Mouse (Mus musculus) mouse trophoblast stem cell (cell line): ENCODE results near the gene Rnps1.
"Not testable (repeated sequence)": the region's sequence is repeated elsewhere in the genome, so short reads cannot be mapped to it uniquely, and the experiment has no call there.

ENCODE experiments used
- in situ Hi-C, 2 experiments: fragments of 300-500 bp; cut with MseI, MboI; formaldehyde crosslinking; loops; 2 replicates in 1 of 2; 3 replicates in 1 of 2; pipeline ENCODE4 v1.15.1; 2025

The Rnps1 gene

DNA sequence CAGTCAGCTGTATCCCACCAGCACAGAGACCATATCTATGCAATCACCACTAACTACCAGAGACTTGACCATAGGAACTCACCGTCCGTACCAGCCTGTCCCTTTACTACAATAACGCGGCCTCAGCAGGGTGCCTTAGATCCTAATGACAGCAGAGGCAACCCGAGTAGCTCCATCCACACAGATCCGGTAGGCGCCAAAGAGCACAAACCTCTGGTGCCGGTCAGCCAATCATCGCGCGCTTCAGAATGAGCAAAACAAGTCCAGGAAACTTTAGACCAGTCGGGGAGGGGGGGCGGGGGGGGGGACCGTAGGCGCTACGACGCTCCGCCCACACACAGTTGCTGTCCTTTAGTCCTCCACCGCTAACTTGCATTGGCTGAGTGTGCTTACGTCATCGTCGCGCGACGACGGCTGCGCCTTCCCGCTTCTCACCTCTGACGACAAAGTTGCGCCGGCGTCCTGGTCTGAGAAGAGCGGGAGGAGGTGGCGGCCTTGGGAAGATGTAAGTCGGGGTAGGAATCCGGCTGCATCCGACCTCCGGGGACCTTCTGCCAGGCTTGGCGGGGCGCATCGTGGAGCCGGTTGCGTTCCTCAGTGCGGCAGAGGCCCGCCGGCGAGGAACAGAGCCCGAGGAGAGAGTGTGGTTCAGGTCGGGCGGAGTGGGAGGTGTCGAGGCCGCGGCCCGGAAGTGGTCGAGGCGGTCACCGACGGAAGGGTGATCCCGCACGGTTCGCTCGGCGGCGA, at the start of gene Rnps1:
Rnps1 (plus strand) TSS at position 336 of the 747 bp plus-strand sequence.
- in situ Hi-C loops, result no loop called here

DNA sequence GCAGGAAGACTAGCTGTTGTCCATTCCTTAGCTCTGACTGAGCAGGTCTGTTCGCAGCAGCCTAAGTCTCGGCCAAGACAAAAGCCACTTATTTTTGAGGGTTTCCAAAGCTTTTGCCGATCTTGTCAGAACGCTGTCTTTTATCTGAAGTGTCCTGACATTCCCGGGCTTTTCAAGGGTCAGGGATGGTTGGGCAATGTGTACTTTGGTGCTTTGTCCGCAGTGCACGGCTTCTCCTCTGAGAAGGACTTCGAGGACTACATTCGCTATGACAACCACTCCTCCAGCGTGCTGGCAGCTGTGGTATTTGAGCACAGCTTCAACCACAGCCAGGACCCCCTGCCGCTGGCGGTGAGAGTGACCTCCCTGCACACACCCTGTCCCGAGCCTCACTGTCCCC, 48.5 kb upstream of the Rnps1 start:
- in situ Hi-C loops, result no loop called here

DNA sequence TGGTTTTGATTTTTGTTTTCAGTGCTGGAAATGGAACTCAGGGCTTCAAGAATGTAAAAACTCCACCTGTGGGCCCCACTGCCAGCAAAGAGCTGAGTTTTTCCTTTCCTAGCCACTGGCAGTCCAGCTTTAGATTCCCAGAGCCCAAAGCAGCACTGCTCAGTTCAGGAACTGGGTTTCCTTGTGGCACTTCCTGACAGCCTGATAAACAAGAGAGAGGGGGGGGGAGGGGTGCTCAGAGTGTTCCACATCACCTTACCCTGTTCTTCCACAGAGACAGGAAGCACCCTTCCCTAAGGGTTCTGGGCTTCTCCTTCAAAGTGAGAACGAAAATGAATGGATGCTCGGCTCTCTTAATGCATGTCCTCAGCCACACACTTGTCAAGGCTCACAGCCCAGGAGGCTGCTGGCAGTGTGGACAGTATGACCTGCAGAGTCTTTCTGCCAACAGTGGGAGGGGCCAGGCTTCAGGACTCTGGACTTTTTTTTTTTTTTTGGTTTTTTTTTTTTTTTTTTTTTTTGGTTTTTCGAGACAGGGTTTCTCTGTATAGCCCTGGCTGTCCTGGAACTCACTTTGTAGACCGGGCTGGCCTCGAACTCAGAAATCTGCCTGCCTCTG, 39.2 kb upstream of the Rnps1 start:
- in situ Hi-C loops, result no loop called here

DNA sequence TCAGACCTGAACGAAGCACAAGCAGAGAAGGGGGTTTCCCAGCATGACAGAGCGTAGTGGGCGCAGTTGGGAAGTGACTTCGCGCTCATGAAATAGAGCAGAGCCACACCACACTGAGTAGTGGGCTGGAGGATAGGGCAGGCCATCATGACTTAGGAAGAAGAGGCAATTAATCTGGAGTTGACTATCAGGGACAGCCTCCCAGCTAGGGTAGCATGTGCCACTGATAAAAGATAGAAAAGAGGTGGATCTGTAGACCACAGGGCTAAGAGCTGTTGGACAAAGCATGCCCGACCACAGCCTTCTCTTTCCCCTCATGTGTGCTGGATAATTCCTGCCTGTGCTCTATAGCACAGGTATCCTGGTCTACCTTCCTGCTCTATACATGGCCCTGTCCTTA, 38.5 kb upstream of the Rnps1 start:
- in situ Hi-C loops, result no loop called here

DNA sequence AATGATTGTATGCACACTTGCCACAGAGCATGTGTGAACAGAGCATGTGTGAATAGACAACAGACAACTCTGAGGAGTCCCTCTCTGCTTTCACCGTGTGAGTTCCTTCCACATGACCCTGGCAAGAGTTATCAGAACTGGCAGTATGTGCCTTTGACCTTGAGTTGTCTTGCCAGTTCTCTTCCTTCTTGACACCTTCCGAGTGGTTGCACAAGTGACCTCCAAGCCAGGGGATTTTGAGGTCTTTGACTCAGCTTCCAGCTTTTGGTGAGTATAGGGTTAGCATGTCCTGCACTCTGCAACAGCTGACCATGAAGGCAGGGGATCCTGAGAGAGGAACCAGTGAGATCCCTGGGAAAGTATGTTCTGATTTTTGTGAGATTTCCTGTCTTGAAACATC, 35.9 kb upstream of the Rnps1 start:
- in situ Hi-C loops, result no loop called here

DNA sequence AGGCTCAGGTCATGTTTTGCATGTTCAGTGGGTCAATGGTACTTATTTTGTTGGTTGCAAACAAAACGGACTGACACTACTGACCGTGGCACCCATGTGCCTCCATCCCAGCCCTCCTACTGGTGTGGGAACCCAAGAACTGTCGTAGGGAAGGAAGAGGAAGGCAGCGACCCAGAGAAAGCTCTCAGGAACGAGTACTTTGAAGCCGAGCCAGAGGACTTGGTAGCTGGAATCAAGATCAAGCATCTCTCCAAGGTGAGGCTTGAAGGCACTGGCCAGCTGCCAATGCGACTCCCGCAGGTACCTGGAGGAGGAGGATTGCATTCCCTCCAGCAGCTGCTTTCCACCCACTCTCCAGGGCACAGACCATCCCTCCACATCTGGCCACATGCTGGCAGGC, 30.6 kb upstream of the Rnps1 start:
- in situ Hi-C loops, result no loop called here

DNA sequence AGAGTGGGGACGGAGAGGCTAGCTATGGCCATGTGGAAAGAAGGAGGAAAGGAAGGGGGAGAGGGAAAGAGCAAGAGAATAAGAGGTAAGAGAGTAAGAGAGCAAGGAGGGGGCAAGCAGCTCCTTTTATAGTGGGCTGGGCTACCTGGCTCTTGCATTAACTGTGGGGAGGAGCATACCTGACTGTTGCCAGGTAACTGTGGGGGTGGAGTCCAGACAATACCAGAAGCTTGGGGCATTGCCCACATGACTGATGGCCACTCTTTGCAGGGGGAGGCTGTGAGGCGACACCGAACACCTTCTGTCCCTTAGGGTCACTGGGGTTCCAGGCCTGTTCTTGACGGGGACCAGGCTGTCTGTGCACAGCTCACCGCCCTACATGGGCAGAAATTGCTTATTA, 25.7 kb upstream of the Rnps1 start:
- in situ Hi-C loops, result no loop called here

DNA sequence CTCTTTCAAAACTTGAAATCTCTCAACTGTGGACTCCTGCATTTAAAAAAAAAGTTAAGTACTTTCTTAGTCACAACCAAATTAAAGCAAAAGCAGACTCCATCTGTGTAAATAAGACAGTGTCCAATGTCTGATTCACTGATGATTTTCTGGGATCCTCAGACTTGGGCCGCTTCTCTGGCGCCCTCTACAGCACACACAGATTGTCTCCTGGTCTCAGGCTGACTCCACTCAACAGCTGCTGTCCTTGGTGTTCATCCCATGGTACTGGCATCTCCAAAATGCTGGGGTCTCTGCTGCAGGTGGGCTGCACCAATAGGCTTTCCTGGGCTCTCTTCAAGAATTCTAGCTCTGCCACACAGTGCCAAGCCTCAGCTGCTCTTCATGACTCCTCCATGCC, 24.5 kb upstream of the Rnps1 start:
- in situ Hi-C loops, result no loop called here

DNA sequence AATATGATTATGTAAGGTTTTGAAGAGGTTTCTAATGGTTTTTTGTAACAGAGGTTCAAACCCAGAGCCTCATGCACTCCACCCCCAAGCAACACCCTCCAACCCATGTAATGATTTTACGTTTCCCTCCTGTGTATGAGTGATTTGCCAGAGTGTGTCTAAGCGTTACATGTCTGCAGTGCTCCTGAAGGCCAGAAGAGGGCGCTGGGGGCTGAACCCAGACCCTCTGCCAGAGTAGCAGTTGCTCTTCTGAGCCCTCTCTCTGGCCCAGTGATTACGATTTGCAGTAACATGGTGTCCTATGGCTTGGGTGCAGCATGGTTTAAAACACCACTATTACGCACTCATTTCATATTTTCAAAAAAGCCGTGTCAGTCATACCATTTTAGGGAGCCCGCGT, 23.2 kb upstream of the Rnps1 start:
- in situ Hi-C loops, result no loop called here

DNA sequence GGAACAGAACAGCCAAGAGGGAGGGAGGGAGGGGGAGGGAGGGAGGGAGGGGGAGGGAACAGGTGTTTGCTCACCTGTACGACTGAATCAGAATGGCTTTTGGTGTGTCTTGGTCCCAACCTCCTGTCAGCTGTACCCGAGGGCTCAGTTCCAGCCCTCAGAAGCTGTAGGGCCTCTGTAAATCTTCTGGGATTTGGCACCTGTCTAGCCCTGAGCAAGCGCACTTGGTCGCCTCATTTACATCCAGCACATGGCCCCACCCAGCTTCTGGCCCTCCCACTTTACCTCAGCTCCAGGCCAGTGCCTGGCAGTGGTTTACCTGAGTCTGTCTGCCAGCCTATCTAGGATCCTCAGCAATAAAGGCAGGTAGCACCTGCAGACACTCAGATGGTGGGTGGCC, 20.8 kb upstream of the Rnps1 start:
- in situ Hi-C loops, result no loop called here

DNA sequence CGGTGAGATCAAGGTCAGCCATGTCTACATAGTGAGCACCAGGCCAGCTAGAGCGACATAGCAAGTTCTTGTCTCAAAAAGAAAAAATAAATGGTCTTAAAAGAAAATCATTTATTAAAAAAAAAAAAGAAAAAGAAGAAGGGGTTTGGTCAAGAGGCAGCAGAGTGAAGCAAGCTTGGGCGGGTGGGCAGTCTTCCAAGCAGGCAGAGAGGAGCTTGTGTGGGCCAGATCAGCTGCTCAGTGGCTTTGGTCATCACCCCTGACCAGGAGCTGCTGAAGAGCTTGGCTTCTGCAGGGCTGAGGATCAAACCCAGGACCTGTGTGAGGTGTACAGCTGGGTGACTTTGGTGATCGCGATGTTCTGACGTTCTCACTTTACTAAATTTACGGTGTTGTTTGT, 19.9 kb upstream of the Rnps1 start:
- in situ Hi-C loops, result no loop called here

DNA sequence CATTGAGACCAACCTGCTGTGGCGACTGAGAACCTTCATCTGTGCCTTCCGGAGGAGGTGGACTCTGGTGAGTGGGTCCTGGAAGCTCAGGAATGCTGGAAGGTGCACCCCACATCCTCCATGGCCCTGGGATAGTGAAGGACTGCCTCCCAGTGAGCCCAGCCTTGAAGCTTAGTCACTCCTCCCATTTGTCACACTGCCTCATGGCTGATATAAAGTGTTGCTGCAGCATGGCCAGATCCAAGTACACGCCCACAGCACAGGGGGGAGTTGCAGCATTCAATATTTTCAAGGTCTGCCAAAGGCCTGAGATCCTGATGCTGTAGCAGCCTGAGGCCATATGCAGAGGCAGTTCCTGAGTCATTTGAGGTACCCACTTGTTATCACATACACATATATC, 12.0 kb upstream of the Rnps1 start:
- in situ Hi-C loops, result no loop called here

DNA sequence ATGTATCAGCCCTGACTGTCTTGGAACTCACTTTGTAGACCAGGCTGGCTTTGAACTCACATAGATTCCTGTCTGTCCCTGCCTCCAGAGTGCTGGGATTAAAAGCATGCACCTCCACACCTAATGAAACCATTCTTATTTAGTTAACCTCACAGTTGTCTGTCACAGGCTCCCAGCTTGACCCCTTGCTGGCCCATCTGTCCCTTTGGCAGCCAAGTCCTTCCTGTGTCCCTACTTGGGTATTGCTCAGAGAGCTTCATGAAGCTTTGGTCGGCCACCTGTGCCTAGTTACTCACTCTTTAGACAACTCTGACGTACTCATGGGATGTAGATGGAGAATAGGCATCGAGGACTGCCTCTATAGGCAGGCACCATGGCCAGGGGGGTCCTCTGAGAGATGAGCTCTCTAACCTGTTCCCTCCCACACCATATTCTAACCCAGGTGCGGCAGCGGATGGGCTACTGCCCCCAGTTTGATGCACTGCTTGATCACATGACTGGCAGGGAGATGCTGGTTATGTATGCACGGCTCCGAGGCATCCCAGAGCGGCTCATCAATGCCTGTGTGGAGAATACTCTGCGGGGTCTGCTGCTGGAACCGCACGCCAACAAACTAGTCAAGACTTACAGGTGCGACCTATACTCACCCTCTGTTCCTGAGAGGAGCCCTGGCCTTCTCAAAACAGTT, 7.1 kb upstream of the Rnps1 start:
- in situ Hi-C loops, result no loop called here

DNA sequence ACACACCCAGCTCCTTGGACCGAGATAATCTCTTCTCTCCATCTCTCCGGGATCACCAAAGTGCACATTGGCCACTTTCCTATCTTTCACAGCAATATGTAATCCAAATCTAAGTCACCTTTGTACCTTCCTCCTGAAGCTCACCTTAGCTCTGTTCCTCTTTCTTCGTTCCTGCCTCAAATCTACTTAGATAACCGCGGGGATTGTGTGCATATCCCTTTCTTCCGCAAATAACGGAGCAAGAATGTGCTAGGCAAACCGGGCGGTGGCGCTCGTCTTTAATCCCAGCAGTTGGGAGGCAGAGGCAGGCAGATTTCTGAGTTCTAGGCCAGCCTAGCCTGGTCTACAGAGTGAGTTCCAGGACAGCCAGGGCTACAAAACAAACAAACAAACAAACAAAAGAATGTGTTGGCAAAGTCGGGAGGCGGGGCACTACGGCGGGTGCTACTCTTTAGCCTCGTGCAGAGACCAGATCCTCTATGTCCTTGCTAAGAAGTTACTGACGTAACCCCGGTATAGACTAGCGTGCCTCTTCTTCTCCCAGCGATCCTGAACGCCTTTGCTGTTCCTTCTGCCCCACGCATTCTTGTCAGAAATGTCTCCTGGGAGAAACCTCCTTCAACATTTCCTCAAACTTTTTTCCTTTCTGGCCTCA, 681 bp upstream of the Rnps1 start:
- in situ Hi-C loops, result no loop called here

DNA sequence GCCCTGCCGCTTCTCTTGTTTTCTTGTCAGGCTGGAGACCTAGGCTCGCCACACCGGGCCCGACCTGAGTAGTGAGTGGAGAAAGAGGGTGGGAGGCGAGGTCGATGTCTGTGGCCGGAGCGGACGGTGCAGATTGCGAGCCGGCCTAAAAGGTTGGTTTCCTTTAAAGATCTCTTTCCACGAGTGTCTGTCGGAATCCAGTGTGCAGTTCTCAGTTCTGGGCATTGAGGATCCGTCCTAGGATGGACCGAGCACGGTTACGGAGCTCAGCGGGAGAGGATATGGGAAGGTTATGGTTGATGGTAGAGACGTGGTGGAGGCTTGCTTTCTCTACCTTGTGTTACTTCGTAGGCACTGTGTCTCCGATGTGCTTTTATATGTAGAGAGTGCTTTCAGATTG, 646 bp downstream of the Rnps1 start:
- in situ Hi-C loops, result no loop called here

DNA sequence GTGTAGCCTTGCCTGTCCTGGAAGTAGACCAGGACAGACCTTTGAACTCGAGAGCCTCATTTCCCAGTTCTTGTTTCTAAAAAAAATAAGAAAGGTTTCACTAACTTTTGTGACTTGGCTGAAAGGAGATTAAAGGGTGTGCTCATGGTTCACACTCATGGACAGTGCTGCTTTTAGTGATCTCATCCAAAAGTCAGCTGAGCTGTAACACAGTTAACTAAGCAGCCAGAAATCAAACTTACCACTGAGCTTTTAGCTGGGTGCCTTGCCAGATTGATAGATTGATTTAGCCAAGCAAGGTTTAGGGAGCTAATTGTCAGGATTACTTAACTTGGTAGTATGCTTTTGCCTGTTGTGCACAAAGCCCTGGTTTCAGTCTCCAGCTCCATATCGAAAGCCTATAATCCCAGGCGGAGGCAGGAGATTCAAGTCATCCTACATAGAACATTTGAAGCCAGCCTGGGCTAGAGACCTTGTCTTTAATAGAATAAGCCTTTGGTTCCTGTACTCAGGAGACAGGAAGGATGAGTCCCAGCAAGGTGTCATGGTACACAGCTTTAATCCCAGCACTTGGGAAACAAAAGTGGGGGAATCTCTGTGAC, 1.8 kb downstream of the Rnps1 start:
- in situ Hi-C loops, result no loop called here

DNA sequence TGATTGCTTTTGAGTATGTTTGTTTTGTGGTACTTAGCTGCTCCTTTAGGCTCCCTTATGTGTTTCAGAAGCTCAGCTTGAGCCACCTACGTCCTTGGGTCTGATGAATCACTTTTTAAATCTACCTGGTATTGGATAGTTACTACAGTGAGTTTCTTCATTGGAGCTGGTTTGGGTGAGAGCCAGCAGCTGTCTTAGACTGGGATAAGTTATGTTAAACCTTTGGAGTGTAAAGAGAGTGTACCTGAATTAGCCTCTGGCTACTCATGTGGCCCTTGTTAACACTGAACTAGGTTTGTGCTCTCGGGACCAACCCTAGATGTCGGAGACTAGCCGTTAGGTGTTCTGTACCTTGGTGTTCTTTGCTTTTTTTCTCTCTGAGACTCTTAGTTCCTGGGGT, 8.7 kb downstream of the Rnps1 start:
- in situ Hi-C loops, result no loop called here

DNA sequence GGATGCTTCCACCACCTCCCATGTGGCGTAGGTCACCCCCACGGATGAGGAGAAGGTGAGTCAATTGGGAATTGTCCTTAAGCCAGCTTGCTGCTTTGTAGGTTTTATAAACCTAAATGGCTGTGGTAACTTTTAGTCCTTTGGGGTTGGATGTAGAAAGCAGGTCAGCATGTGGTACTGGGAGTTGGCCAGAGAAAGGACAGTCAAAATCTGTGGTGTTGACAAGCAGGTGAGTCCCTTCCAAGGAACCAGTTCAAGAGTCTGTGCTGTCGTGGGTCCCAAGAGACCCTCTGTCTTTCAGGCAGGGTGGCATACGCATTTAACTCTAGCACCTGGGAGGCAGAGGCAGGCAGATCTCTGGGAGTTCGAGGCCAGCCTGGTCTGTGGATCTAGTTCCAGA, 10.1 kb downstream of the Rnps1 start:
- in situ Hi-C loops, result no loop called here

DNA sequence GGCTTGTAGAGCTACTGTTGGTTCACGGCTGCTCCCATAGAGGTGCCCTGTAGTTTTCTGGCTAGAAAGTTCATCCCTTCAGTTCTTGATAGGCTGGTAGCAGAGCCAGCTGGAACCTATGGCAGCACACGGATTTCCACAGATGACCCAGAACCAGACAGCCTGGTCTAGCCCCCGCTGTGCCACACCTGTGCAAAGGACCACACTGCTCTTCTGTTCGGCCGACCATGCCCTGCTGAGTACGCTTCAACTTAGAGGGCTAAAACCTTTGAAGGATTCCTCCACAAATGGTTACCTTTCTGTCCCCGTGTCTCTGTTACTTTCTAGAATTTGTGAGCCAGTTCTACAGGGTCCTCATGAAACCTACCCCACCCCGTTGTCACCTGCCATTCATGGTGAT, 11.0 kb downstream of the Rnps1 start:
- in situ Hi-C loops, result not testable (repeated sequence)

DNA sequence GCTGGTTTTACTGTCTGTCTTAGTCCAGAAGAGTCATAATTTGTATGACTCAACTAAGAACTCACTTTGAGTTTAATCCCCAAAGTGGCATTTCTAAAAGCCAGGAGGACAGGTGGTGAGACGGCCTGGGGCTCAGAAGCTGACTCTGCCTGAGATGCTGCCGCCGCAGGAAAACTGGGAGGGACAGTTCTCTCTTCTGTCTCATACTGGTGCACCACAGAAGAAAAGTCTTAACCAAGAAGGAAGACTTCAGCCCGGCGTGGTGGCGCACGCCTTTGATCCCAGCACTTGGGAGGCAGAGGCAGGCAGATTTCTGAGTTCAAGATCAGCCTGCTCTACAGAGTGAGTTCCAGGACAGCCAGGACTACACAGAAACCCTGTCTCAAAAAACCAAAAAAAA, 11.5 kb downstream of the Rnps1 start:
- in situ Hi-C loops, result no loop called here

DNA sequence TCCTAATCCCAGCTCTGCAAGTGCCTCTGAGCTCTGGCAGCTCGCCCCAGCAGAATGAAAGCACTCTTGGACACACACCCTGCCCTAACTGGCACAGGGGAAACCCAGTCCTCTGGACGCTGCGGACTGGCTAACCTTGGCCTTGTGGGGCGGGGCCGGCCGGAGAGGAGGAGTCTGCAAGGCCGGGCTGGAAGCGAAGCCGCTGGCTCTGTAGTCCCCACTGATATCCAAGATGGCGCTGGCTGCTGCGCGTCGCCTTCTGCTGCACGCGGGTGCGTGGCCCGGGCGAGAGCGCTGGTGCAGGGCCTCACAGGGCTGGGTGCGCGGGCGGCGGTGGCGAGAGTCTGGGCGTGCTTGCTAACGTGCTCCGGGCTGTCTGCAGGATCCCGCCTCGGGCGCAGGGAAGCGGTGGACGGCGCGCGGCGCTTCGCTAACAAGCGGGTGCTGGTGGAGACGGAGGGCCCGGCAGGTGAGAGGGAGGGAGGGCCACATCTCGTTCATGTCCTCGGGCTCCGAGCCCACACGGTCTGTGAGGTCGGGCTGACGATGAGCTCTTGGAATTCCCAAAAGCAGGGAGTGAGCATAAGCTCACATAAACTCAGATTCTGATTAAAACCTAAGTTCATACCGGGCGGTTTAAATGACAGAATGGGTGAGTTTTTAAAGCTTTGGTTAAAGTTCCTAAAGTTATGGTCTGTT, 12.3 kb downstream of the Rnps1 start, which contains the start of gene Eci1:
Eci1 (plus strand) TSS at position 171 of the 699 bp plus-strand sequence.
- in situ Hi-C loops, result no loop called here

DNA sequence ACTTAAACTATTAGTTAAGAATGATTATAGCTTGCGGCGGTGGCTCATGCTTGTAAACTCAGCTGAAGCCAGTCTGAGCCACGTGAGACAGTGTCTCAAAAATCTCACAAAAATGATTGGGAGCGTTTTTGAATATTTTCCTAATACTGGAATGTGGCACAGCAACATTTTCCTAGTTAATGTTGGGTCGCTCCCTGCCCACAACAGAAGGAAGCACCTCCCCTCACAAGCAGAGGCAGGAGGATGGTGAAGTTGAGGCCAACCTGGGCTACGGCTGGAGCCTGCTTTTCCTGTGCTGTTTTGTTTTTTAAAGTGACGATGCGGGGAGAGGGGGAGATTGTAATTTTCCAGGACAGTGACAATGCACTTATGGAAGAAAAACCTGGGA, 12.8 kb downstream of the Rnps1 start:
- in situ Hi-C loops, result no loop called here
